Mouse (Mus musculus) adrenal gland, adult 8-10 months (tissue): ENCODE data around the gene Rab3ip. TPM values are rescaled to one million over a fixed set of nuclear protein-coding genes. Genes with fewer than 3 reads are reported as not detected.

Experiments
- DNase-seq: peaks from one replicate; pipeline ENCODE4 v3.0.0; 2022
- total RNA-seq, 4 experiments: library from RNA; stranded (reverse); gene quantifications; 2 replicates each; pipeline ENCODE4 v1.2.4; 2022

Rab3ip gene
- total RNA-seq, 4 experiments from 2014 or later = 32.8 to 50.0 (median 37.1) TPM

GRCm38 (mm10) chr10:116870819-116871218 lies 79.8 kb downstream of the Rab3ip start:
- DNase-seq = no peak

Other genes starting within 250 kb of the Rab3ip start
- under 1 TPM in 3 of 4 experiments, not detected in 1; 0.14 to 0.30 (median 0.25) TPM for gene Myrfl, start 53.9 kb downstream of the Rab3ip start, total RNA-seq
- not detected for gene Gm10271, start 21.8 kb upstream of the Rab3ip start, total RNA-seq
- 1 to 10 TPM in 1 of 4 experiments, under 1 TPM in 3; 0.31 to 1.0 (median 0.69) TPM for gene Best3, start 35.5 kb upstream of the Rab3ip start, total RNA-seq
- not detected for gene Lrrc10, start 94.6 kb upstream of the Rab3ip start, total RNA-seq
- 100 to 1,000 TPM; 184 to 239 (median 209) TPM for gene Cct2, start 113.0 kb upstream of the Rab3ip start, total RNA-seq
- gene Frs2, start 197.8 kb upstream of the Rab3ip start, total RNA-seq = 10 to 100 TPM; 26.8 to 34.1 (median 29.6) TPM